Mouse (Mus musculus) intestine, embryonic 14.5 days (tissue): Measurements from ENCODE around the gene H60b. TPM values are rescaled to one million over a fixed set of nuclear protein-coding genes. Genes with fewer than 3 reads are reported as not detected.
A peak's percentile ranks its signal among the peaks of the same experiment; 100 is the strongest.
"Not testable (repeated sequence)": the region's sequence is repeated elsewhere in the genome, so short reads cannot be mapped to it uniquely, and the experiment has no call there.

Experiments
- ATAC-seq: fragments of 200-750 bp; cut with Nextera tagmentation; replicated peaks from 2 replicates; pipeline ENCODE4 v1.8.0; 2017; ENCODE audit warnings: low read depth, moderate number of reproducible peaks, moderate TSS enrichment, moderate library complexity; ENCODE audit not compliant: low FRiP score, low TSS enrichment
- DNase-seq: peaks from one replicate; pipeline ENCODE4 v3.0.0-alpha.2; 2018; ENCODE audit warnings: low spot score
- H3K27ac ChIP-seq: fragments of 300-500 bp; sonication (generic); 2 replicates; pipeline ENCODE4 v1.5.1; 2014; ENCODE audit warnings: low read depth, mild to moderate bottlenecking, control low read depth
- H3K27me3 ChIP-seq: fragments of 300-500 bp; sonication (generic); replicated peaks from 2 replicates; pipeline ENCODE4 v1.6.1; 2014; ENCODE audit warnings: low read length, control low read depth; ENCODE audit not compliant: control insufficient read depth, insufficient read depth
- H3K36me3 ChIP-seq: fragments of 300-500 bp; sonication (generic); 2 replicates; pipeline ENCODE4 v1.6.1; 2014; ENCODE audit warnings: low read length, control low read depth; ENCODE audit not compliant: control insufficient read depth, insufficient read depth
- H3K4me1 ChIP-seq: fragments of 300-500 bp; sonication (generic); replicated peaks from 2 replicates; pipeline ENCODE4 v1.6.1; 2014; ENCODE audit warnings: low read length, control low read depth, mixed read lengths; ENCODE audit not compliant: control insufficient read depth, insufficient read depth
- H3K4me2 ChIP-seq: fragments of 300-500 bp; sonication (generic); 2 replicates; pipeline ENCODE4 v1.6.1; 2014; ENCODE audit warnings: low read length
- H3K4me3 ChIP-seq: fragments of 300-500 bp; sonication (generic); 2 replicates; pipeline ENCODE4 v1.5.1; 2014; ENCODE audit warnings: low read depth, low read length, control low read depth, mixed read lengths
- H3K9ac ChIP-seq: fragments of 300-500 bp; sonication (generic); 2 replicates; pipeline ENCODE4 v1.6.1; 2014; ENCODE audit warnings: mild to moderate bottlenecking, low read length
- H3K9me3 ChIP-seq: fragments of 300-500 bp; sonication (generic); 2 replicates; pipeline ENCODE4 v1.6.1; 2016; ENCODE audit warnings: low read length, control low read depth; ENCODE audit not compliant: control insufficient read depth
- WGBS: fragments of 180-500 bp; shearing (Covaris S2); extraction: QIAGEN DNeasy Blood & Tissue Kit; methylation state at CpG from one replicate; pipeline ENCODE4 v1.1.7; 2014; 5-methylcytosine and 5-hydroxymethylcytosine counted together
- polyA plus RNA-seq: library from polyadenylated mRNA; unstranded; fragments of >200 nt; fragmentation: Nextera tagmentation; extraction: Ambion mirVana; gene quantifications from 2 replicates; pipeline ENCODE4 v1.2.1, GENCODE M21; 2014

The H60b gene
- 0.28 and 0.55 TPM in 2 replicates for polyA plus RNA-seq

DNA sequence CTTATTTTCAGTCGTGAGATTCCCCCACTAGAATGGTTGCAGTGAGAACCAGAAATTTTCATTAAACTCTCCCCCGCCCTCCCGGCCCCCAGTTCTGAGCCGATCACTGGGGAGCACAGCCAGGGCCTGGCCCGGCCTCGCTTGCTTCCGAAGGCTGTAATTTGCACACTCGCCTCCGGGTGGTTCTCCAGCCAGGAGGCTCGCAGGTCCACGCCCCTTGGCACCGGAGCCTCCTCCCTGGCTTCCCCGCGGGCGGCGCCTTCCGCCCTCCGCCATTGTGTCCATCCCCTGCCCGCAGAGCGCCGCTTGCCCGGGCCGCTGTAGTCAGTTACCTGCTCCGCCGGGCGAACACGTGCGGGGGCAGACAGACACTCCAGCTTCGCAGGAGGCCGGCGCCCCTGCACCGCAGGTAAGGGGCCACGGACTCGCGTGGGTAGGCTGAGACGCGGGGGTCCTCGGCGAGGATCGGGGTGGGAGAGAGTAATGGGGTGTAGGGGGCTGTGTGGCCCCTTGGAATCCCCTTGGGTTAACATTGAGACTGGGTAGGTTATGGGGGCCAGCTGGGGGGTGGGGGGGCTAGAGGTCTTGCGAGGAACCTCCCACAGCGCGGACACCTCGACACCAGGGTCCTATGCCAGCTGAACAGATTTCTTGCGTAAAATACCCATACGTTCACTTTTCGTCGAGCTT lies at the start of gene H60b, which contains the start of gene Raet1e:
Gene H60b (plus strand): TSS at position 277 of the 690 bp plus-strand sequence.
Gene Raet1e (plus strand): TSS at position 260 of the 690 bp plus-strand sequence.
- not testable (repeated sequence) for H3K9ac ChIP-seq, H3K9me3 ChIP-seq, H3K4me1 ChIP-seq, H3K27ac ChIP-seq, H3K36me3 ChIP-seq
- Histone ChIP-seq H3K4me3 (peak within 1 kb of the TSS; percentile 29), H3K27me3 (peaks cover 77% of the 10 kb centered on the region), H3K4me2 (peak within 1 kb of the TSS; percentile 46)
- WGBS: under 1% methylated on average over 48 of the region's 48 CpGs
- ATAC-seq (peak; percentile 82), DNase-seq (peak; percentile 73)

DNA sequence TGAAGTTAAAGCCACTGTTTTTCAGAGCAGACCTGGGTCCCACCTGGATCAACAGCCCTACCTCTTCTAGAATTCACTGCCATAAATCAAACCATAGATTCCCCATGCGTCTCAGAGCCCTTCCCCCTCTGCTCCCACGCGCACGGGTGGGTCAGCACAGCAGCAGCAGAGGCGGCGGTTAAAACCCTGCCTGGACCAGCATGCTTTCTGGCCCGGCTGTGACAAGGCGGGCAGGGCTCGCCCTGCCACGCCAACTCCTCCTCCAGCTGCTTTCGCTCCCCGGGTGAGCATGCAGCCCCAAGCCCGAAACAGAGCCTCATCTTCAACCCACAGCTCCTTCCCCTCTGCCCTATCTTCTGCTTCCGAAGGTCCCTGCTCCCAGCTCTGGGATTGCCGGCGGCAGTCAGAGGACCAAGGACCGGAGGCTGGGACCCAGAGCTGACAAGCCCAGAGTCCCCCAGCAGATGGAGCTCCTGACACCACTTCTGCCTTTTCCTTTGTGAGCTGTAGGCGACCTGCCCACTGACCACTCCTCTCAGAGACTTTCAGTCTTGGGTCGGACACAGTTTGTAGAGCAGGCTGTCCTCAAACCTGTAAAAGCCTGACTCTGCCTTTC lies 17.6 kb upstream of the H60b start:
- peak; percentile 88 for DNase-seq
- H3K9ac ChIP-seq: peak overlapping the region; percentile 27; the same call in 1 of the 2 replicates
- under 1% methylated on average over 19 of the region's 19 CpGs for WGBS

DNA sequence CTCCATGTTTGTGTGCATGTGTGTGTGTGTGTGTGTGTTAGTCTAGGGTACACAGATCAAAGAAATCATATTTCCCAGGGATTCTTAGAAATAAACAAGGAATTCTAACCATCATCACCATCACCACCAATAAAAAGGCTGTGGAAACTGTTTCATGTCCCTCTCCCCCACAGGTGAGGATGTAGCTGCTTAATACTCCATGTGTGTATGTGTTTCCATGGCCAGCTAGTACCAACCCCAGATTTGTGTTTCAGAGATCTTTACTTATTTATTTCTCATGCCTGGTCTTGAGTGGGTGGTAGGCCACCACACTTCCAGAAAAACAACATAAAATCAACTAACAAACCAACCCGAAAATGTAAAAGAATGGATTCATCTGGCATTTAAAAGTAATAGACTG lies 16.2 kb upstream of the H60b start:
- not testable (repeated sequence) for ATAC-seq, H3K36me3 ChIP-seq, H3K9ac ChIP-seq, H3K4me3 ChIP-seq, H3K27ac ChIP-seq, H3K9me3 ChIP-seq, H3K4me2 ChIP-seq, H3K4me1 ChIP-seq, H3K27me3 ChIP-seq
- WGBS: 88% methylated on average over 1 of the region's 1 CpGs
- DNase-seq: peak; percentile 91

More for the DNA sequence above, 17.6 kb upstream of the H60b start:
- H3K36me3 ChIP-seq: no peaks in the 10 kb centered on the region
- peak overlapping the region; percentile 54 for H3K4me2 ChIP-seq
- H3K4me3 ChIP-seq: peak overlapping the region; percentile 34
- no peaks in the 10 kb centered on the region for H3K4me1 ChIP-seq
- no peak overlapping the region for H3K27ac ChIP-seq
- ATAC-seq: peak; percentile 51
- H3K27me3 ChIP-seq: no peaks in the 10 kb centered on the region
- no peaks in the 10 kb centered on the region for H3K9me3 ChIP-seq

DNA sequence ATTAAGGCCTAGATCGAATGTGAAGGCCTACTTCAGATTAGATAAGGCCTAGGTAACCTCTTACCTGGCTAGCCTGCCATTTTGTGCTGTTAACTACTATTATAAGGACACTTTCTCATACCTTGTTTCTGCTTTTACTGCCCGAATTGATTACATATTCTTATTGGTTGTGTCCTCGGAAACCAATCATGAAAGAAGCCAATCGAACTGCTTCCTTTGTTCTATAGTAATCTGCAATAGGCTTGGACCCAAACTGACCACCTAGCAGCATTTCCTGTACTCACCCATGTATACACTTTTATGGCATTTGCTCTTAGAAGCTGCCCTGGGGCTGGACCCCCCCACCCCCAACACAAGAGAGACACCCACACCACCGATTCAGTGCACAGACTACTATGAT lies 15.5 kb upstream of the H60b start:
- H3K36me3 ChIP-seq: no peaks in the 10 kb centered on the region
- no peaks in the 10 kb centered on the region for H3K9me3 ChIP-seq
- DNase-seq (no peak), ATAC-seq (no peak)
- H3K4me3 ChIP-seq: no peak overlapping the region
- no peaks in the 10 kb centered on the region for H3K27me3 ChIP-seq
- no peak overlapping the region for H3K27ac ChIP-seq
- no peak overlapping the region for H3K4me2 ChIP-seq
- H3K4me1 ChIP-seq: no peaks in the 10 kb centered on the region
- no peak overlapping the region for H3K9ac ChIP-seq
- 80% methylated on average over 5 of the region's 5 CpGs for WGBS

DNA sequence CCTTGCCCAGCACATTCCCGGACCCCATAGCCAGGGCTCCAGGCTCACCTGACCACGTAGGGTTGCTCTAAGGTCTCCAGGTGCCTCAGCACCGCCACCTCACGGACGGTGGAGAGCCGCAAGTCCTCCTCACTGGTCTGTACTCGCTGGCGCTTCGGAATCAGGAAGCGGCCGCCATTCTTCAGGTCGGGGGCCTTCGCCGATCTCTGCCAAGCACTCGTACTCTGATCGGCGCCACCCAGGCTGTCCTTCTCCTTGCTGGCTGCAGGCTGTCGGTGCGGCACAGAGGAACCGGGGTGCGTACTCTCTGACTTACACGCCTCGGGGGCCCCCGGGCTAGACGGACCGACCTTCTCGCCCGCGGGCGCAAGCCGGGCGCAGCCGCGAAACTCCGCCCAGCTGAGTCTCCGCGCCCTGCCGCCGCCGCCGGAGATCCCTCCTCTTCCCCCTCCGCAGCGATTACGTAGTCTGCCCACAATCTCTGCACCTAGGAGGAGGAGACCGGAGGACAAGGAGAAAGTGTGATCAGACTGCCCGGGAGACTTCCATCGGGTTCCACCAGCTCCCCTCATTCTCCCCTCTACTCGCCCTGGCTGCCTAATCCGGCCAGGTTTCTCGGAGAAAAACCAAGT lies 9.8 kb upstream of the H60b start:
- ATAC-seq: peak; percentile 87
- 0% methylated on average over 46 of the region's 50 CpGs for WGBS
- Histone ChIP-seq H3K4me1 (peaks cover 6% of the 10 kb centered on the region; the same call in 1 of the 2 replicates), H3K36me3 (no peaks in the 10 kb centered on the region), H3K9ac (peak overlapping the region; percentile 74), H3K27me3 (peaks cover 32% of the 10 kb centered on the region), H3K9me3 (no peaks in the 10 kb centered on the region), H3K4me3 (peak overlapping the region; percentile 59), H3K27ac (peak overlapping the region; percentile 62), H3K4me2 (peak overlapping the region; percentile 96)
- DNase-seq: peak; percentile 92

DNA sequence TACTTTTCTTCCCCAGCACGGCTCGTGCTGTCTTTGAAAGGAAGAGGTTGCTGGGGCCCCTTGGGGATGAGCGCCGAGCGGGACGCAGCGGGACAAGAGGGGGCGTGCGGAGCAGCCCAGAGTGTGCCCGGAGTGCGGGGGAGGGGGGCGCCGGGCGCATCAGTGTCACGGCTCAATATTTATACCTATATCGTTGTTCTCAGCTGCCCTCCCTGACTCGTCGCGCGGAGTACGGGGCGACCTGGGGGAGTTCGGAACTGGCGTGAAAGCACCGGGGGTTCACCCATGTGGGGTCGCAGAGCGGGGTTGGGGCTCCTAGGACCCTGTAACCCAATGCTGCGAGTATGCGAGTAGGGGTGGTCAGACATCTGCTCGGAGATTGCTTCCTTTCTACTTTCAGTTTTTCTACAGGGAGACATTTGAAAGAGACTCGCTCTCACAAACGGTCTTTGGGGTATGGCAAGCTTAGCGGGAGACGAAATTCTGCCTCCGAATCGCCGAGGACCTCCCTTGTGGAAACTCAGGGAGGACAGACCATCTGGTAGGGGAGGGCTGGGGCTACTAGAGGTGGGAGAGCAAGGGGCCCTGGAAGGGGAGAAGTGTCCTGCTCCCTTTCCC lies 9.2 kb upstream of the H60b start, which contains the start of gene E030030I06Rik:
Gene E030030I06Rik (minus strand): TSS at position 198 of the 618 bp plus-strand sequence.
- peak; percentile 44 for ATAC-seq
- peak within 1 kb of the TSS; percentile 96 for H3K4me2 ChIP-seq
- H3K36me3 ChIP-seq: no peaks in the 10 kb centered on the region
- peak; percentile 89 for DNase-seq
- H3K27ac ChIP-seq: peak within 1 kb of the TSS; percentile 62
- under 1% methylated on average over 37 of the region's 37 CpGs for WGBS
- H3K9me3 ChIP-seq: no peaks in the 10 kb centered on the region
- H3K4me1 ChIP-seq: peaks cover 6% of the 10 kb centered on the region; the same call in 1 of the 2 replicates
- peaks cover 38% of the 10 kb centered on the region for H3K27me3 ChIP-seq
- peak within 1 kb of the TSS; percentile 59 for H3K4me3 ChIP-seq
- peak within 1 kb of the TSS; percentile 74 for H3K9ac ChIP-seq

DNA sequence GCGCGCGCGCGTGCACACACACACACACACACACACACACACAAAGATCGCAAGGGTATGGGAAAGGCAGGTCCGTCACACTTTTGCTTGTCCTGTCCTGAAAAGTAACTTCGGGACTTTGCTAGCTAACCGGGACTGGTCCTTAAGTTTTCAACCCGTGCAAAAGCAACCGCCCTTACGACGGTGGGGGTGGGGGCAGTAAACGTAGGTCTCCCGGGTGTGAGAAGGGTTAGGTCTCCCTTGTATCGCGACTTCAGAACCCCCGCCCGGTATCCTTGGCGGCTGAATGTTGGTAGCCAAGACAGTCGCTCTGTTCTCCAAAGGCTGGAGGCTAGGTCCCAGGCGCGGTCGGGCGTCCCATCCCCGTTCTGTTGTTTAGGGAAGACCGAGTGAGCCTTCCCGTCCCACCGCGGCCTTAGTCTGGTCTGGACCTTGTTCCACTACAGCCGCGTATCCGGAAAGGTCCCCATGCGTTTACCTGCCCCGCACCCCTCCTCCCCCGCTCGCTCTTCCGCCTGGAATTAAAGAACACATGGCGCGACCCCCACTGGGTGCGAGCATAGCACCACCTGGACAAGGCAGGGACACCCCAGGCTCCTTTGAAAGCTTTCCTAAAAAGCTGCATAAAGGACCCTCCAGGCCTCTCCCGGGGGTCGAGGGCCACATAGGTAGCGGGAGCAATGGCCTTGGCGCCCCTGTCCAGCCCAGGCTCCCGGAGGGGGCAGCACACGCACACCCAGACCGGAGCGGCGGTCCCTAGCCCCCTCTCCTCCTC lies 8.5 kb upstream of the H60b start:
- Histone ChIP-seq H3K4me1 (peaks cover 6% of the 10 kb centered on the region; the same call in 1 of the 2 replicates), H3K4me3 (peak overlapping the region; percentile 59), H3K4me2 (peak overlapping the region; percentile 96), H3K27me3 (peaks cover 44% of the 10 kb centered on the region), H3K9ac (no peak overlapping the region; the same call in 1 of the 2 replicates), H3K27ac (no peak overlapping the region), H3K9me3 (no peaks in the 10 kb centered on the region), H3K36me3 (no peaks in the 10 kb centered on the region)
- DNase-seq (peak; percentile 74), ATAC-seq (no peak)
- WGBS: under 1% methylated on average over 44 of the region's 50 CpGs
